Mouse (Mus musculus): ENCODE measurements around the gene Zfp335. TPM values are rescaled to one million over a fixed set of nuclear protein-coding genes. Genes with fewer than 3 reads are reported as not detected.

Zfp335 gene
- polyA plus RNA-seq, 1 experiment: 11.0 TPM

GRCm38 (mm10) chr2:164899034-164899433 is 12.5 kb downstream of the Zfp335 start:
- Histone ChIP-seq H3K4me3 (ENCODE audit: insufficient read depth, low read length) (no peak overlapping the region), H3K4me1 (ENCODE audit: control insufficient read depth, insufficient read depth, low read length) (no peaks in the 10 kb centered on the region), H3K27ac (ENCODE audit: insufficient read depth, low read length) (no peak overlapping the region)
- TF ChIP-seq CTCF (IDR thresholded peaks at IDR 0.05; ENCODE audit: borderline replicate concordance, insufficient read depth, low read length) (no peak), POLR2A (IDR thresholded peaks at IDR 0.05; ENCODE audit: low read depth, low read length) (no peak)

DNA sequence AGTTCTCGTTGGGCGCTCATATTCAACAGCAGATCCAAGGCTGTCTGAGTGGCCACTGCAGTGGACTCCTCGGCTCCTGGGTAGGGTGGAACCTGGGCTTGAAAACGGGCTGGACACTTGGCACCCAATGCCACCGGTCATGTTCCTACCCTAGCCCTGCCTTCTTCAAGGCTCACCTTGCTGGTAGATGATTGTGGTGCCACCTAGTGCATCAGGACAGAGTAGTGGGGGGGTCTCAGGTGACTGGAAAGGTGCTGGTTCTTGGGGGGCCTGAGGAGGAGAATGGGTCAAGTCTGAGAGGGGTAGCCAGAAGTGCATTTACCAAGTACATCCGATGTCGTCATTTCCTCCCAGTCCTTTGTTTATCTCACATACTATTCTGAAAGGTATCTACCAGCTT is 13.5 kb downstream of the Zfp335 start:
- no peak for TF ChIP-seq POLR2A (IDR thresholded peaks at IDR 0.05; ENCODE audit: low read depth, low read length)
- TF ChIP-seq CTCF (IDR thresholded peaks at IDR 0.05; ENCODE audit: borderline replicate concordance, insufficient read depth, low read length): no peak
- Histone ChIP-seq H3K27ac (ENCODE audit: insufficient read depth, low read length) (no peak overlapping the region), H3K4me3 (ENCODE audit: insufficient read depth, low read length) (no peak overlapping the region), H3K4me1 (ENCODE audit: control insufficient read depth, insufficient read depth, low read length) (no peaks in the 10 kb centered on the region)

GRCm38 (mm10) chr2:164895885-164896284 is 15.7 kb downstream of the Zfp335 start:
- Histone ChIP-seq H3K27ac (ENCODE audit: insufficient read depth, low read length) (no peak overlapping the region), H3K4me3 (ENCODE audit: insufficient read depth, low read length) (no peak overlapping the region), H3K4me1 (ENCODE audit: control insufficient read depth, insufficient read depth, low read length) (no peaks in the 10 kb centered on the region)
- TF ChIP-seq POLR2A (IDR thresholded peaks at IDR 0.05; ENCODE audit: low read depth, low read length) (no peak), CTCF (IDR thresholded peaks at IDR 0.05; ENCODE audit: borderline replicate concordance, insufficient read depth, low read length) (no peak)

GRCm38 (mm10) chr2:164894644-164895043 is 16.9 kb downstream of the Zfp335 start:
- no peak overlapping the region for H3K27ac ChIP-seq (ENCODE audit: insufficient read depth, low read length)
- TF ChIP-seq POLR2A (IDR thresholded peaks at IDR 0.05; ENCODE audit: low read depth, low read length) (no peak), CTCF (IDR thresholded peaks at IDR 0.05; ENCODE audit: borderline replicate concordance, insufficient read depth, low read length) (no peak)
- H3K4me1 ChIP-seq (ENCODE audit: control insufficient read depth, insufficient read depth, low read length): no peaks in the 10 kb centered on the region
- H3K4me3 ChIP-seq (ENCODE audit: insufficient read depth, low read length): no peak overlapping the region

DNA sequence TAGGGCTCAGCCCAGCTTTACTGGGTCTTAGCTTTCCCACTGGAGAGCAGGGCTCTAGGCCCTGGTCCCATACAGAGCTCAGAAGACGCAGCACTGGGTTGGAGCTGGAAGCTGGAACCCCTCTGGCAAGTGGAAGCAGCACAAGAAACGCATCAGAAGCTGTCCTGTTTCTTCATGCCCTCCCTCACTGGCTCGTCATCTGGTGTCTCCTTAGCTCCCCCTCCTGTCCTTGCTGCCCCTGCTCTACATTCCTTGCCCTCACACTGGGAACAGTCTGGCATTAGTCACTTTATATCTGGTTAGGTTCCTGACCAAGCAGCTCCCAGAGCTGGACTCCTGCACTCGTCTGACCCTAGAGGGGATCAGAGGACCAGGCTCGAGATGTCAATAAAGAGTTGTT is 17.5 kb downstream of the Zfp335 start:
- Histone ChIP-seq H3K27ac (ENCODE audit: insufficient read depth, low read length) (no peak overlapping the region), H3K4me3 (ENCODE audit: insufficient read depth, low read length) (no peak overlapping the region), H3K4me1 (ENCODE audit: control insufficient read depth, insufficient read depth, low read length) (no peaks in the 10 kb centered on the region)
- TF ChIP-seq CTCF (IDR thresholded peaks at IDR 0.05; ENCODE audit: borderline replicate concordance, insufficient read depth, low read length) (peak; percentile 23; the same call in 1 of the 2 replicates), POLR2A (IDR thresholded peaks at IDR 0.05; ENCODE audit: low read depth, low read length) (no peak)

- TF ChIP-seq POLR2A (IDR thresholded peaks at IDR 0.05; ENCODE audit: low read depth, low read length): no peak
- no peak for TF ChIP-seq CTCF (IDR thresholded peaks at IDR 0.05; ENCODE audit: borderline replicate concordance, insufficient read depth, low read length)
- H3K27ac ChIP-seq (ENCODE audit: insufficient read depth, low read length): no peak overlapping the region
Observed at GRCm38 (mm10) chr2:164892696-164893216, 18.8 kb downstream of the Zfp335 start.

GRCm38 (mm10) chr2:164891908-164892695 is 19.5 kb downstream of the Zfp335 start:
- no peak for TF ChIP-seq CTCF (IDR thresholded peaks at IDR 0.05; ENCODE audit: borderline replicate concordance, insufficient read depth, low read length)
- no peak for TF ChIP-seq POLR2A (IDR thresholded peaks at IDR 0.05; ENCODE audit: low read depth, low read length)
- H3K27ac ChIP-seq (ENCODE audit: insufficient read depth, low read length): no peak overlapping the region
- no peak overlapping the region for H3K4me3 ChIP-seq (ENCODE audit: insufficient read depth, low read length)
- H3K4me1 ChIP-seq (ENCODE audit: control insufficient read depth, insufficient read depth, low read length): no peaks in the 10 kb centered on the region

More at GRCm38 (mm10) chr2:164892696-164893216, 18.8 kb downstream of the Zfp335 start:
- no peak overlapping the region for H3K4me3 ChIP-seq (ENCODE audit: insufficient read depth, low read length)
- no peaks in the 10 kb centered on the region for H3K4me1 ChIP-seq (ENCODE audit: control insufficient read depth, insufficient read depth, low read length)

DNA sequence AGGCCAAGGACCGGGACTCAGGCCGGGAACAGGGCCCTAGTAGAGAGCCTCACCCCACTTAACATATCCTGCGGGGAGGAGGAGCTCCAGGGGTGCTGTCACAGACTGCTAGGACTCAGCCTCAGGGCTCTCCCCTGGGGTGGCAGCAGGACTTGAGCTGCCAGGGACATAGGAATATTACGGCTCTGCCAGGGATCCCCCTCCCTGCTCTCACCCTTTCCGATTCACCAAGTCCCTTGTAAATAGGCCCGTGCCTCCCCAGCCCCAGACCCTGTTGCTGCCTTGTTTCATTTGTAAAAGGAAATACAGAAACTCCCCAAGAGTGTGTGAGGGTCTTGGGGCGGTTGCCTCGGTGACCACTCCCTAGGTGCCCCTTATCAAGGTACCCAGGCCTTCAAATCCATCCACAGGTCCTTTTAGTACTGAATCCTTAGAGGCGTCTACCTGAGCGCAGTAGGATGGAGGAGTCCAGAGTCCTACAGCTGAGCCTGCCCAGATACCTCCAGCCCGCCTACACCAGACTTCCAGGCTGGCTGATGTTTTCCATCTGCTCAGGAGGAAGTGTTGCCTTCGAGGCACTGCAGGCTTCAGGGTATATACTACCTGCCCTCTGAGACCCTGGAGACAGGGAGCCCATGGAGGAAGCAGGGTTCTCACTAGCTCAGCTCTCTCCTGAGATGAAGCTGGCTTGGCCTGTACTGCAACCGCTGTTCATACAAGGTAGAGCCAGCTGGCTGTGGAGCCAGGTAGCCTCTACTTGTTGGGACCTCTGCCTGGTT is 20.3 kb downstream of the Zfp335 start:
- Histone ChIP-seq H3K4me3 (ENCODE audit: insufficient read depth, low read length) (no peak overlapping the region), H3K4me1 (ENCODE audit: control insufficient read depth, insufficient read depth, low read length) (no peaks in the 10 kb centered on the region), H3K27ac (ENCODE audit: insufficient read depth, low read length) (no peak overlapping the region)
- TF ChIP-seq CTCF (IDR thresholded peaks at IDR 0.05; ENCODE audit: borderline replicate concordance, insufficient read depth, low read length) (no peak), POLR2A (IDR thresholded peaks at IDR 0.05; ENCODE audit: low read depth, low read length) (no peak)

- Histone ChIP-seq H3K4me1 (ENCODE audit: control insufficient read depth, insufficient read depth, low read length) (peaks cover 3% of the 10 kb centered on the region; the same call in 1 of the 2 replicates), H3K27ac (ENCODE audit: insufficient read depth, low read length) (no peak overlapping the region), H3K4me3 (ENCODE audit: insufficient read depth, low read length) (no peak overlapping the region)
- TF ChIP-seq POLR2A (IDR thresholded peaks at IDR 0.05; ENCODE audit: low read depth, low read length) (no peak), CTCF (IDR thresholded peaks at IDR 0.05; ENCODE audit: borderline replicate concordance, insufficient read depth, low read length) (no peak)
Observed at GRCm38 (mm10) chr2:164890411-164891049, 21.0 kb downstream of the Zfp335 start.

Data from embryonic fibroblast, embryonic 13.5 days (primary cell).